Mouse (Mus musculus) liver, embryonic 15.5 days (tissue): ENCODE data around the gene Naa40. TPM values are rescaled to one million over a fixed set of nuclear protein-coding genes. Genes with fewer than 3 reads are reported as not detected.

Experiments used
- ATAC-seq: fragments of 200-750 bp; cut with Nextera tagmentation; 2 replicates; pipeline ENCODE4 v1.8.0; 2017; ENCODE audit warnings: moderate number of reproducible peaks, mild to moderate bottlenecking, moderate library complexity; ENCODE audit not compliant: insufficient read depth
- H3K27ac ChIP-seq: fragments of 300-500 bp; sonication (generic); replicated peaks from 2 replicates; pipeline ENCODE4 v1.5.1; 2015; ENCODE audit warnings: mild to moderate bottlenecking, inconsistent platforms
- H3K27me3 ChIP-seq: fragments of 300-500 bp; sonication (generic); 2 replicates; pipeline ENCODE4 v1.6.1; 2015; ENCODE audit warnings: mild to moderate bottlenecking, inconsistent platforms
- H3K36me3 ChIP-seq: fragments of 300-500 bp; sonication (generic); replicated peaks from 2 replicates; pipeline ENCODE4 v1.6.1; 2015; ENCODE audit warnings: moderate library complexity, mild to moderate bottlenecking, inconsistent platforms
- H3K4me1 ChIP-seq: fragments of 300-500 bp; sonication (generic); replicated peaks from 2 replicates; pipeline ENCODE4 v1.6.1; 2015; ENCODE audit warnings: inconsistent platforms
- H3K4me2 ChIP-seq: fragments of 300-500 bp; sonication (generic); 2 replicates; pipeline ENCODE4 v1.6.1; 2015; ENCODE audit warnings: moderate library complexity, mild to moderate bottlenecking, inconsistent platforms
- H3K4me3 ChIP-seq: fragments of 300-500 bp; sonication (generic); replicated peaks from 2 replicates; pipeline ENCODE4 v1.5.1; 2015; ENCODE audit warnings: mild to moderate bottlenecking, inconsistent platforms
- H3K9ac ChIP-seq: fragments of 300-500 bp; sonication (generic); 2 replicates; pipeline ENCODE4 v1.6.1; 2015; ENCODE audit warnings: moderate library complexity, mild to moderate bottlenecking, inconsistent platforms
- H3K9me3 ChIP-seq: fragments of 300-500 bp; sonication (generic); replicated peaks from 2 replicates; pipeline ENCODE4 v1.6.1; 2016; ENCODE audit warnings: inconsistent platforms
- WGBS: fragments of 180-500 bp; shearing (Covaris S2); methylation state at CpG from one replicate; pipeline ENCODE4 v1.1.7; 2015; ENCODE audit warnings: mixed read lengths; ENCODE audit not compliant: insufficient replicate concordance; 5-methylcytosine and 5-hydroxymethylcytosine counted together
- polyA plus RNA-seq: library from polyadenylated mRNA; unstranded; fragments of >200 nt; fragmentation: Nextera tagmentation; extraction: Ambion mirVana; gene quantifications from 2 replicates; pipeline ENCODE4 v1.2.1, GENCODE M21; 2015

Gene Naa40
- polyA plus RNA-seq, 1 experiment from 2014 or later = 25.4 TPM

DNA sequence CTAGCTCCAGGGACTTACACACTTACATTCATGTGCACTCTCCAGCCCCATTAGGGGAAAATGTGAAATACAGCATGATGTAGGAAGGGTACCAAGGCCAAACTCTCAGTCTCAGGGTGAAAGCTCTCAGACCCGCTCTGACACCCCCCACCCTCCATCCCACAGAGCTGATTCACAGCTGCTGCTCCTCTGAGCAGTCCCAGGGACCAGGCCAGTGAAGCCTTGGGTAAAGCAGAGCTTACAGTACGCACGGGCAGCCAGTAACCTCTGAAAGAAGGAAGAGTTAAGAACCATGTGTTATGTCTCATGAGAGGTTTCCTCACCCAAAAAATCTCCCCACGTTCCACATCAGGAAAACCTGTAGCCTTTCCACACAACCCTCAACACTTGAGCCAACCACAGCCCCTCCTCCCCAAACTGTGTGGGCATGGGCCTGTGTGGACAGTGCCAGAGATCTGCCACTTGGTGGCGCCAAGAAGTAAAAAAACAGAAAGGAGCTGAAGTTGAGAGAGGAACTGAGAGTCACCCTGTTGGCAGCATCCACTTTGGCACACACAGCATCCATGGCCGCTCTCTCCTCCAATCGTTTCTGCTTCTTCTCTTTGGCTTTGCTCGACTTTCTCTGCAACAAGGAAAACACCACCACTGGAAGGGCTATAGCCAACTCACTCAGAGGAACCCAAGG is 6.3 kb downstream of the Naa40 start:
- 52% methylated on average over 8 of the region's 8 CpGs for WGBS
- Histone ChIP-seq H3K9me3 (no peaks in the 10 kb centered on the region), H3K4me1 (peaks cover 20% of the 10 kb centered on the region), H3K4me2 (no peak overlapping the region), H3K27me3 (no peaks in the 10 kb centered on the region), H3K4me3 (no peak overlapping the region), H3K36me3 (peaks cover 81% of the 10 kb centered on the region), H3K27ac (no peak overlapping the region), H3K9ac (no peak overlapping the region)
- ATAC-seq = no peak

DNA sequence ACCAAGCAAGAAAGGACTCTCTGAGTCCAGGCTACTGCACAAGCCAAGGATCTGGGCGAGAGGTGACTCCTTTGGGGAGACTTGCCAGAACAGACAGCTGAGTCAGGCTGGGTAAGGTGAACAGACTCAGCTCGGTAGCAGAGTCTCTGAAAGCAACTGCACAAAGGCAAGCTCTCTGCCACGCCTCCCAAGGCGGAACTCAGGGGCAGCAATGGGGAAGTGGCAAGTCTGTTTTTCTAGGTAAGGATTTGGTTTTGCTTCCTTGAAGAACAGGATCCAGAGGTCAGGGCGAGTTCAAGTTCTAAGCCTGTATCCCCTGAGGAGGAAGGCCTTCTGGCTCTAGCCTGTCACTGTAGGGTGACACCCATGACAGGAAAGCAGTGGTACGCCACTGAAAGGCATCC is 14.5 kb downstream of the Naa40 start:
- H3K4me2 ChIP-seq = no peak overlapping the region
- no peak; the same call in 1 of the 2 replicates for ATAC-seq
- H3K4me3 ChIP-seq = no peak overlapping the region
- no peaks in the 10 kb centered on the region; the same call in 1 of the 2 replicates for H3K4me1 ChIP-seq
- H3K36me3 ChIP-seq = peaks cover 62% of the 10 kb centered on the region
- H3K27me3 ChIP-seq = no peaks in the 10 kb centered on the region
- WGBS = 56% methylated on average over 6 of the region's 6 CpGs
- no peaks in the 10 kb centered on the region for H3K9me3 ChIP-seq
- no peak overlapping the region for H3K9ac ChIP-seq
- no peak overlapping the region for H3K27ac ChIP-seq

DNA sequence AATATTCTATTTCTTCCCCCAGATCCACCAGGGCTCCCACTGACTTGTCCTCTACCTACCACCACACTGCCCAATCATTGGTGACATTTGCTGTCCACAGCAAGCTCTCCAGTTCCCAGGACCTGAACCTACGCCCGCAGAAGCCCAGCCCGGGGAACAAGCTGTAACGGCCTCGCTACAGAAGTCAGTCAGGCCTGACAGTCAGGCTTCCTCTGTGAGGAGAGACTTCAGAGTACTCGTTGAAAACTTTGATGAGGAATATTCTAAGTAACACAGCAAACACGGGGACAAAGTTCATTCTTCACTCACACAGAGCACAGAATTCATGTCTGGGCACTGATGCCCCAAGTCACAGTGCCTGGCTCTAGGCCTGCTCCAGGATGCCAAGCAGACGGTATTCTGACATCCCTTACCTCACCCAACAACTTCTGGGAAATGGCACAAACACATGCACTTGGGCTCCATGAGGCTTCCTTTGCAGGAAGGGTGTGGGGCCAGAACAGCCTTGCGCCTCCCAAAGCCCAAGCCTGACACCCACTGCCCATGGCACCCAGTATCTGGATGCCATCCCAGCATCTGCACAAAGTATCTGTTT is 15.8 kb downstream of the Naa40 start:
- H3K4me2 ChIP-seq = no peak overlapping the region
- no peak overlapping the region for H3K4me3 ChIP-seq
- H3K36me3 ChIP-seq = peaks cover 48% of the 10 kb centered on the region
- H3K9me3 ChIP-seq = no peaks in the 10 kb centered on the region
- 85% methylated on average over 9 of the region's 9 CpGs for WGBS
- ATAC-seq = no peak
- no peaks in the 10 kb centered on the region; the same call in 1 of the 2 replicates for H3K4me1 ChIP-seq
- H3K27me3 ChIP-seq = no peaks in the 10 kb centered on the region
- no peak overlapping the region for H3K27ac ChIP-seq
- no peak overlapping the region for H3K9ac ChIP-seq

DNA sequence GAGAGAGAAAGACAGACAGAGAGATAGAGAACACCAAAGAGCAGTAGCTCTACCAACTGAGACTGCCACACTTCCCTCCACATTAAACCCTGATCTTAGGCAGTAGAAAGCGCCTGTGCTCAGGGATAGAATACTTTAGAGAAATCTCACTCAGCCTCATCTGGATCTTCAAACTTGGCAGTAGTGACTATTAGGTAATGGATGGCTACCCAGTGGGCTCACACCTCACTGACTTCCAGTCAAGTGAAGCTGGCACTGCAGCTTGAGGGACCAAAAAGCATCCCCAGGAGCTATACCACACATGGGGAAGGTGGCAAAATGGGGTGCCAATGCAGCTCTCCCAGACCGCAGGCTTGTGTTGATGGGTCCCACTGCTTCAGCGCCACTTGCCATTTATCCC is 16.7 kb downstream of the Naa40 start:
- ATAC-seq = no peak
- peaks cover 39% of the 10 kb centered on the region for H3K36me3 ChIP-seq
- no peak overlapping the region for H3K4me2 ChIP-seq
- H3K9me3 ChIP-seq = no peaks in the 10 kb centered on the region
- H3K27ac ChIP-seq = no peak overlapping the region
- no peaks in the 10 kb centered on the region for H3K27me3 ChIP-seq
- no peak overlapping the region for H3K9ac ChIP-seq
- WGBS = 84% methylated on average over 3 of the region's 3 CpGs
- H3K4me1 ChIP-seq = no peaks in the 10 kb centered on the region; the same call in 1 of the 2 replicates
- H3K4me3 ChIP-seq = no peak overlapping the region

DNA sequence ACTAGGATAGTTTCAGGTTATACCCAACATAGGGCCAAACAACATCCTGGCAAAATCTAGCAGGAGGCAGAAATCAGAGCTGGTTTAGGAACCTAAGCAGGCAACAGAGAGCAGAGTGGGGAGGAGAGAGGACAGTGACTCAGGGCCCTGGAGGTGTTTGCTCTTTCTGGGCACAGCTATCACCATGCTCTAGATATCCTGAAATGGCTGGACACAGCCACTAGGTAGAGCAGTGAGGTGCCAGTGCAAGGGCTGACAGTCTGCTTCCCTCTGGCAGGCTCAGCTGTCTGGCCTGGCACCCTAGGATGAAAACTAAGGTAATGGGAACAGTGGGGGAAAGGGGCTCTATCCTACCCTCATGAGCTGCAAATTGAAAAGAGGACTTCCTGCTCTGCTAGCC is 17.5 kb downstream of the Naa40 start:
- no peaks in the 10 kb centered on the region for H3K27me3 ChIP-seq
- peaks cover 31% of the 10 kb centered on the region for H3K36me3 ChIP-seq
- no peak for ATAC-seq
- no peak overlapping the region for H3K4me3 ChIP-seq
- no peak overlapping the region for H3K4me2 ChIP-seq
- H3K27ac ChIP-seq = no peak overlapping the region
- H3K9ac ChIP-seq = no peak overlapping the region
- H3K4me1 ChIP-seq = peaks cover 3% of the 10 kb centered on the region
- no peaks in the 10 kb centered on the region for H3K9me3 ChIP-seq

DNA sequence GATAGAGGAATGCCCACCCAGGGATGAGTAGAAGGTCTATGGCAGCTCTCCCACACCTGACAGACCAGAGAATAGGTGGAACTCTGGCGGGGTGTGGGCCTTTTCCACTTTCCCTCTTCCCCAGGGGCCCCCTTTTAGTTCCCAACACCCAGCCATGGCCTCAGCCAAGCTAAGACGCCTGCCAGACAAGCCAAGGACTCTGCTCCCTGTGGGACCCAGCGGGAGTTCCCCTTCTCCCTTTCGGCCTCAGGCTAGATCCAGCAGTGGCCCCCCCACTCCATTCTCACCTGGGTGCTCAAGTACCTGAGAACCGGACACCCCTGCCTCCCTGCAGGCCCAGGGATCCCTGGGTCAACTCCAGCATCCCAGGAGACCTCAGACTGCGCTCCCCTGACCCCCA is 18.8 kb downstream of the Naa40 start:
- ATAC-seq = no peak
- peaks cover 18% of the 10 kb centered on the region for H3K36me3 ChIP-seq
- no peak overlapping the region for H3K4me3 ChIP-seq
- H3K9ac ChIP-seq = no peak overlapping the region
- H3K27ac ChIP-seq = no peak overlapping the region
- H3K4me2 ChIP-seq = no peak overlapping the region
- H3K4me1 ChIP-seq = peaks cover 11% of the 10 kb centered on the region
- 68% methylated on average over 6 of the region's 6 CpGs for WGBS
- H3K27me3 ChIP-seq = no peaks in the 10 kb centered on the region
- no peaks in the 10 kb centered on the region for H3K9me3 ChIP-seq

DNA sequence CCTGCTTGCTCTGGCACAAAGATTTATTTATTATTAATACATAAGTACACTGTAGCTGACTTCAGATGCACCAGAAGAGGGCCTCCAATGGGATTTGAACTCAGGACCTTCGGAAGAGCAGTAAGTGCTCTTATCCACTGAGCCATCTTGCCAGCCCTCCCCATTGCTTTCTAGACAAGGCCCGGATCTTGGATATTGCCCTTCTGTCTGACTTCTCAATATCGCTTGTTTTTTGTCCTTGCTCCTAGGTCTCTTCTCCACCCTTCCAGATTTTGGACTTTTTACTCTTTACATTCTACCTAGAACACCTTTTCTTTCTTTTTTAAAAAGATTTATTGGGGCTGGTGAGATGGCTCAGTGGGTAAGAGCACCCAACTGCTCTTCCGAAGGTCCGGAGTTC is 22.2 kb downstream of the Naa40 start:
- no peak for ATAC-seq
- peaks cover 26% of the 10 kb centered on the region for H3K36me3 ChIP-seq
- H3K9ac ChIP-seq = no peak overlapping the region
- H3K27ac ChIP-seq = no peak overlapping the region
- H3K4me3 ChIP-seq = peak overlapping the region; percentile 89; the same call in 1 of the 2 replicates
- H3K4me2 ChIP-seq = peak overlapping the region; percentile 78
- peaks cover 41% of the 10 kb centered on the region for H3K4me1 ChIP-seq
- WGBS = 79% methylated on average over 5 of the region's 5 CpGs
- no peaks in the 10 kb centered on the region for H3K27me3 ChIP-seq
- no peaks in the 10 kb centered on the region for H3K9me3 ChIP-seq

DNA sequence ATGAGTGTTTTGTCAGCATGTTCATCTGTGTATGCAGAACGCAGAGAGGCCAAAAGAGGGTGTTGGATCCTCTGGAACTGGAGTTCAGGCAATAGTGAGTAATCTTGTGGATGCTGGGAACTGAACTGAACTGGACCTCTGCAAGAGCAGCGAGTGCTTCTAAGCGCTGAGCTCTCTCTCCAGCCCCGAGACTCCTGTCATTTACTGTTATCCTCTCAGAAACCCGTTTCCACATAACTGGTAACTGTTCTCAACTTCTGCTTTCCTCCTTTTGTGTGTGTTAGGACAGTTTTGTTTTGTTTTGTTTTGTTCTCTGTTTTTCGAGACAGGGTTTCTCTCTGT is 23.1 kb downstream of the Naa40 start:
- Histone ChIP-seq H3K4me2 (peak overlapping the region; percentile 78), H3K36me3 (peaks cover 35% of the 10 kb centered on the region), H3K4me3 (peak overlapping the region; percentile 89), H3K27me3 (no peaks in the 10 kb centered on the region), H3K9me3 (no peaks in the 10 kb centered on the region), H3K27ac (peak overlapping the region; percentile 86), H3K4me1 (peaks cover 41% of the 10 kb centered on the region), H3K9ac (peak overlapping the region; percentile 94)
- WGBS = 4% methylated on average over 6 of the region's 6 CpGs
- ATAC-seq = peak; percentile 24

DNA sequence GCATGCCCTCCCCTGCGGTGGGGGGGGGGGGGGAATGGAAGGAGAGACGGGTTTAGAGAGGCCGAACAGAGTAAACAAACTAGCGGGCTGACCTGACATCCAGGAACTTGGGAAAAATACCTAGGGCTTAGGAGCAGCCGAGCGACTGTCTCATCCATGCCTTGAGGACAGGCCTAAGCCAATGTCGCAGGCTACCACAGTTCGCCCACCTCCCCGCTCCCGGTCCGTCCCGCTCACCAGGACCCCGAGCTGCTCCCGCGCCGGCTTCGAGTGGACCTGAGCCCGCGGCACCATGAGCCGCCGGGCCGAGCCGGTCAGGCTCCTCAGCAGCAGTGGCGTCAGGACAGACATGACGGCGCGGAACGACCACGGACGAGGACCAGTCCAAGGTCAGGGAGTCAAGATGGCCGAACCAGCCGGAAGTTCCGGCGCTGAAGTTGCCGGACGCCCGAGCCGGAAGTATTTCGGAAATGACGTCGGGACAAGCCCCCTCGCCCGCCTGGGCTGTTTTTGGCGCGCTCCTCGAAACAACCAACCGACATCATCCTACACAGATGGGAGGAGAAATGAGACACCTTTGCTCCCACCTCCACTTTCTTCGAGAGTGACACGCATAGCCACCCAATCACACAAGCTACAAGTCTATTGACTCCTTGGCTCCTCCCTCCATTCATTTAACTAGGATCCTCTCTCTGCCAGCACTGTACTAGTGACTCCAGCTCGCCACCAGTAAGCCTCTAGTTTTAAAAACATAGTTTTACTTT is 23.6 kb downstream of the Naa40 start, which contains the start of gene Cox8a:
Cox8a (minus strand) TSS at position 455 of the 764 bp plus-strand sequence.
- no peaks in the 10 kb centered on the region for H3K9me3 ChIP-seq
- peak within 1 kb of the TSS; percentile 86 for H3K27ac ChIP-seq
- H3K4me2 ChIP-seq = peak within 1 kb of the TSS; percentile 78
- WGBS = under 1% methylated on average over 50 of the region's 50 CpGs
- H3K36me3 ChIP-seq = peaks cover 38% of the 10 kb centered on the region
- H3K9ac ChIP-seq = peak within 1 kb of the TSS; percentile 94
- peaks cover 41% of the 10 kb centered on the region for H3K4me1 ChIP-seq
- peak within 1 kb of the TSS; percentile 89 for H3K4me3 ChIP-seq
- no peaks in the 10 kb centered on the region for H3K27me3 ChIP-seq
- ATAC-seq = peak; percentile 95

DNA sequence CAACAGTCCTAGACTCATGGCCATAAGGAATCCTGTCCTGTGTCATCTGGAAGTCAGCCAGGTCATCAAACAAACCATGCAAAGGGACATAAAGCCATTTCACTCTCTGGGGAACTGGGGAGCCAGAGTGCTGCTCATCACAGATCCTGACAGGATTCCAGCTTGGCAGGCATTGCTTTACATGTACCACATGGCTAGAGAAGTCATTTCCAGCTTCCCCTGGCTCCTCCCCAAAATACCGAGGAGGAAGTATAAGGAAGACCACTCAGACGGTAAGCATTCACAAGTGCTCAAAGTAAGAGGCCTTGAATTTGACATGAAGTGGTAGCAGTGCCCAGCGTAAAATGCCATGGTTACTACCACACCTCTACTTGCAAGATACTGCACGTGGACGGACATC is 26.5 kb downstream of the Naa40 start:
- WGBS = 66% methylated on average over 5 of the region's 5 CpGs
- Histone ChIP-seq H3K36me3 (peaks cover 51% of the 10 kb centered on the region), H3K27ac (no peak overlapping the region), H3K27me3 (no peaks in the 10 kb centered on the region), H3K9ac (no peak overlapping the region), H3K4me2 (no peak overlapping the region), H3K4me3 (no peak overlapping the region), H3K9me3 (no peaks in the 10 kb centered on the region), H3K4me1 (peaks cover 43% of the 10 kb centered on the region)
- no peak for ATAC-seq

DNA sequence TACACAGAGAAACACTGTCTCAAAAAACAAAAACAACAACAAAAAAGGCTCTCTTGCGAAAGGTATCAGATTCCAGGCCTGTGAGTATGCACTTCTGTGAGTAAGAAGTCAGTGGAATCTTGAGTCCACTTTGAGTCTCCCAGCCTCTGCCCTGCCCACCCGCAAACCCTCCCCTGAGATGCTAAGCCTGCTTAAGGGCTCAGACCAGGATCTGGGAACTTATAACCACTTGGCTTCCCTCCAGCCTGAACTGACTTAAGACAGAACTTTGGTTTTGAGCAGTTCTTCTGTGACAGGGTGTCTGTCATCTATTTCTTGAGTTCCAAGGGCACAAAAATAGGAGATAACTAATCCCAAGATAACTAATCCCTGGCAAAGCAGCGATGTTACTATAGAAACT is 28.0 kb downstream of the Naa40 start:
- ATAC-seq = no peak
- H3K4me3 ChIP-seq = no peak overlapping the region
- WGBS = 89% methylated on average over 3 of the region's 3 CpGs
- H3K36me3 ChIP-seq = peaks cover 51% of the 10 kb centered on the region
- H3K27me3 ChIP-seq = no peaks in the 10 kb centered on the region
- H3K9me3 ChIP-seq = no peaks in the 10 kb centered on the region
- no peak overlapping the region for H3K4me2 ChIP-seq
- H3K4me1 ChIP-seq = peaks cover 35% of the 10 kb centered on the region
- no peak overlapping the region for H3K27ac ChIP-seq
- no peak overlapping the region for H3K9ac ChIP-seq
